Mouse (Mus musculus): ENCODE measurements at regions not wholly inside any gene's neighbourhood (a gene's known extent, or its start where the extent isn't known, plus 50 kb on each side); places are given as distances from the start of the nearest gene placed in this dataset.
"Not testable (repeated sequence)": the region's sequence is repeated elsewhere in the genome, so short reads cannot be mapped to it uniquely, and the experiment has no call there.

- DNase-seq, result no peak
Observed at GRCm38 (mm10) chr14:102793753-102794152, 188.7 kb downstream of the Kctd12 start.

DNA sequence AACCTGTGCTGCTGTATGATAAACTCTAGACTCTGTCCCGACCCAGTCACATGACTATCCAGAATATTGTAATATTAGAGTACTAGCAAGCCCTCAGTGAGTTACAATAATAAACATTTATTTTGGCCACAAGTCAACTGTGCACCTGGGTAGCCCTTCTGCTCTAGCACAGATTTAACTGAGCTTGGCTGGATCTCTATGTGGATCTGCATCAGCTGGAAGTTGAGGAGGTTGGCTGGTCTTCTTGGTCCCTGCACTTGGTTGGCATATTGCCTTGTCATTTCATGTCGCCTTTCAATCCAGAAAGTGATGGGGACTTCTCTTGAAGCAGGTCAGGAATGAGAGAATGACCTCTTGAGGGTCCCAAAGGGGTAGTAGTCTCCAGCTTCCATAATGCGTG is 191.5 kb downstream of the Kctd12 start:
- DNase-seq, result no peak

DNA sequence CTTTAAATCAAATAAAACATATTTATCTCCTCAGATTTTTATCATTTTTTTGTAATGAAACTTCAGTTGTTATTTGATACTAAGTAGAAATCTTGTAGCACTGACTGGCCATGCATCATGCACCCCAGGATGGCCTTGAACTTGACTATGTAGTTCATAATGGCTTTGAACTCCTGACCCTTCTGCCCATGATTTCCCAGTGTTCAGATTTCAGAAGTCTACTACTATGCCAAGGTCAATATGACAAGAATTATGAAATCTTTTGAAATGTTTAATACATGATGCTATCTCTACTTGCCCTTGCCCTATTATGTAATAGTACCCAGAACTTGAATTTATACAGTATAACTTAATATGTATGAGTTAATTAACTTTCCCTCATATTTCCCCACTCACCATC is 200.2 kb downstream of the Kctd12 start:
- no peak for DNase-seq

GRCm38 (mm10) chr14:102769716-102770115 is 212.7 kb downstream of the Kctd12 start:
- peak; percentile 35 to 43 for DNase-seq

DNA sequence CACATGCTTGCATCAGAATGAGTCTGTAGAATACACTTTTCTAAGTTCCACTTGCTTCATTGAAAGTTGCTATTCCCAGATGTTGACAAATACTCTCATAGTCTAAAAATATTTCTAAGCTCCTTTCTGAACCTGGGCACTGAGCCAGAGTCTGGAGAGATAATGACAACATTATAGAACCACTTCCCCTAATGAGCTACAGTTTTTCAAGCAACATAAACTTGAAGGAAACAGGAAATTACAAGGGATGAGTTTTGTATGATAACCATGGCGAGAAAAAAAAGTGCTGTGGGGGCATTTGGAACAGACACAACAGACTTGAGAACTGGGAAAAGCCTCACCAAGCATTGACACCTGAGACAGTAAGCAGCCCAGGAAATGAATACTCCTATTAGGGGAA is 233.8 kb downstream of the Kctd12 start:
- DNase-seq, result no peak

DNA sequence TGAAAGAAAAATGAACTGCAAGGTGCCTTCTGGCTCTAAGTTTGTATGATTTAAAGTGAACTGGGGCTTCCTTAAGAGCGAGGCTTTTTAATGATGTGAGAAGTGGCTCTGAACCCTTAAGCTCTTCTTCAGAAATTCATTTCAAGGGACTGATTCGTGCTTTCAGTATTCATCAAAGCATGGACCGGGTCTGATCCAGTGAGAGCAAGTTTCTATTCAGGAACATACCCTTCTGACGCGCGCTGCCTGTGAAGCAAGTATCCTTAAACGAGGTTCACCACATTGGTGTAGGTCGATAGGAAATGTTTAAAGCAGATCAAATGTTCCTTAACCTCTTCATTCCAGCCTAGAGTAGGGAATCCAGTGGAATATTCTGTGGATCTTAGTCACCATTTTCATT is 240.1 kb downstream of the Kctd12 start:
- DNase-seq, result no peak

DNA sequence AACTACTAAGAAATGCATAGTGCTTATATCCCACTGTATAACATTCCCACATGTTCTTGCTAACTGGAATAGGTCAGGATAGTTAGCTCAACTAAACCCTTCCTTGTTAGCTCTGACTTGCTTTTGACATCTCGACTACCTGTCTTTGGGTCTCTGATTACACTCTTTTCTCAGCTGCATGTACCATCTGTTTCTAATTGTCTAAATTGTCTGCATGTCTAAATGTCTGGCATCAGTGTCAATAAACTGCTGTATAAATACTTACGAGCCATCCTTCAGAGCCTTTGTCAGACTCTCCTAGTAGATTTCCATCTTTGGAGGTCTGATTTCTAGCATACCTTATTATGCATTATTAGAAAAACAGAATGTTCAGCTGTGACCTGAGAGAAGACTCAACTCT is 245.8 kb downstream of the Kctd12 start:
- no peak for DNase-seq

DNA sequence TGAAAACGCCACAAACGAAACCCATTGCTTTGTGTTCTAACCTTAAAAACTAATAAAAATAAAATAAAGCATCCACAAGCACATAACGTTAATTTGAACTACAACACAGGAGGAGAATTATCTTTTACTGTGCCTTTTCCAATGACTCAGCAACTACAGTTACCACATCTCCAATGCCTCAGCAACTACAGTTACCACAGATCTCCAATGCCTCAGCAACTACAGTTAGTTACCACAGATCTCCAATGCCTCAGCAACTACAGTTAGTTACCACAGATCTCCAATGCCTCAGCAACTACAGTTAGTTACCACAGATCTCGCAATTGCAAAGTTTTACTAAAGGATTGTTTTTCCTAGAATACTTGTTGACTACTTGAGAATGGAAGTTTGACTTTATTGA is 248.7 kb downstream of the Kctd12 start:
- not testable (repeated sequence) for DNase-seq

GRCm38 (mm10) chr14:102731746-102732145 is 250.7 kb downstream of the Kctd12 start:
- DNase-seq, result no peak

- DNase-seq, result no peak
Observed at GRCm38 (mm10) chr14:102722633-102723032, 259.8 kb downstream of the Kctd12 start.

DNA sequence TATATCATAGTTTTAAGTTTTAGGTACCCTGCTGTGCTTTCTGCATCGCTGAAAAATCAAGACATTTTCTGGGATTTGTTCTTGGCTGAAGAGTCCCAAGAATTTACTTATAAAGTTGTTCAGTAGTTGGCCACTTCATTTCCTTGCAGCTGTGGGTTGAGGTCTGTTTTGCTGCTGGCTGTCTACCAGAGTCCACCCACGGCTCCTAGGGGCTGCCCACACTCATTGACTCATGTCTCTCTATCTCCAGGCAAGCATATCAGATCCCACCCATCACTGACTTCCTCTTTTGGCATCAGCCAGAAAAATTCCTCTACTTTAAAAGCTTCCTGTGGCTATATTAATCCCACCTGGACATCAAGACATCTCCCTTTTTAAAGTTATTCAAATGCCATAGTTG is 263.9 kb downstream of the Kctd12 start:
- no peak for DNase-seq

- no peak for DNase-seq
Observed at GRCm38 (mm10) chr14:102712600-102712999, 269.8 kb downstream of the Kctd12 start.

DNA sequence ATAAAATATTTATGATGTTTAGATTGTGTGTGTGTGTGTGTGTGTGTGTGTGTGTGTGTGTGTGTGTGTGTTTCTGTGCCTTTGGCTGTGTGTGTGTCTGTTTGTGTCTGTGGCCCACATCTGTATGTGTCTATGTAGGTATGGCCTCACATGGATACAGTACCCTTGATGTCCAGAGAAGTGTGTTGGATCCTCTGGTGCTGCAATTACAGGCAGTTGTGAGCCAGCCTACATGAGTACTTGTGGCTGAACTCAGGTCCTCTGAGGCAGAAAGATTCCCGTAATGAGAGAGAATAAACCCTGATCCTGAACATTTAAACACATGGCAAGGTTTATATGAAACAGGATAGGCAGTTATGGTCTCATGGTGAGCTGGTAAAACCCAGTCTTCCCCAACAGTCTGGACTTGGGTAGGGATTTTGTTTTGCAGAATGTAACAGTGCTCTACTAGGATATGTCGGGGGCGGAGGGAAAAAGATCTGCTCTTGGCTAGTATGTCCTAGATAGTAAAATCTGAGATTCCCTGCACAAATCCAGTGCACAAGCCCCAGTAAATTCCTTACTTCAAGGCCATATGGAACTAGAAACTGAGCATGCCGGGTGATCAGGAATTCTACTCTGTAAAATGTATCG is 275.6 kb downstream of the Kctd12 start:
- no peak for DNase-seq

DNA sequence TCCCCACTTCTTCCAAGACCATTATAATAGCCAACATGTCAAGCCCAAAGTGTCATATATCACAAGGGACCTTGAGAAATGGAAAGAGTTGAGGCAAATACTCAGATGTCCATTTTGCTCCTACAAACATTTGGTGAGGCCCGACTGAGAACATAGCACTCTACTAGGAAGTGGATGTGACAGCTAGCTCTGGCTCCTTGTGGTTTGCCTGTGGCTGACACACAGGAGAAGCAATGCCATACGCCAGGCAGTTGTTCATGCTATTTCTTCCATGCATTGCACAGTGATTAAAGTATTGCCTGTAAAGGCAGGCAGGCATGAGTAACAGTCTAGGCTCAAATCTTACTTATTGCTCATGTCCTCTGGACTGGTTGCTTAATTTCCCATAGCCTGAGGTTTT is 281.3 kb downstream of the Kctd12 start:
- no peak for DNase-seq

GRCm38 (mm10) chr14:102700457-102700856 is 282.0 kb downstream of the Kctd12 start:
- DNase-seq, result no peak

DNA sequence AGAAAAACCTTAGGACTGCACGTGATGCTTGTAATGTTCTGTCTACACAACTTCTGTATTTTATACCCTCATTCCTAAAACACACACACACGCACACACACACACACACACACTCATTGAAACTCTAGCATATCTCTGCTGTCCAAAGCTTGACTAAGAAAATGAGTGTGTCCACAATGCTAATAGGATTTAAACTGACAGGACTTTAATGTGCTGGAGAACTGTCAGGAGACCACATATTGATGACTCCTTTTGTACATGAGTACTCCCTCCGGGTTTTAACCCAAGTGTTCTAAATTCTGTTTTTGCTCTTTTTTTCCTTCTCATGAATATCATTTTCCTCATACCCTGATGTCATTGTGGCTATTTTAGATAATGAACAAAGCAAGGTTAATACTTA is 283.4 kb downstream of the Kctd12 start:
- no peak for DNase-seq

GRCm38 (mm10) chr14:102686791-102687190 is 295.6 kb downstream of the Kctd12 start:
- no peak for DNase-seq

DNA sequence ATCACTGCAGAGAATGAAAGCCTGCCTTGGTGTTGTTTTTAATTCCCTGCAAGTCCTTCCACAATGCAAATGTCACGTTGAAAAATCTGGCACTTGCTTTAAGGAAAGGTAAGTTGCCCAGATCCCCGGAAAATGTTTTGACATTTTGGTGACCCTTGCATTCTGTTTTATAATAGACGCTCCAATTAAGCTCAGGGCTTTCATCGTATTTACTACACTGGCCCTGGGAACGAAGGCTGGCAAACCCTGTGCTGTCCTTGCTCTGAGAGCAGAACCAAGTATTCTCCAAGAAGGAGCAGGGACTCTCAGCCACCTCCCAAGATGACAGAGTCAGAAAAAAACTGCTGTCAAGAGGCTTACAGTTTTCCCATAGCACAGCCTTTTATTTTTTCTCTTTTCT is 305.9 kb downstream of the Kctd12 start:
- DNase-seq, result no peak

- DNase-seq, result no peak
Observed at GRCm38 (mm10) chr14:102674635-102675034, 307.8 kb downstream of the Kctd12 start.

- DNase-seq, result no peak
Observed at GRCm38 (mm10) chr14:102673724-102674123, 308.7 kb downstream of the Kctd12 start.

DNA sequence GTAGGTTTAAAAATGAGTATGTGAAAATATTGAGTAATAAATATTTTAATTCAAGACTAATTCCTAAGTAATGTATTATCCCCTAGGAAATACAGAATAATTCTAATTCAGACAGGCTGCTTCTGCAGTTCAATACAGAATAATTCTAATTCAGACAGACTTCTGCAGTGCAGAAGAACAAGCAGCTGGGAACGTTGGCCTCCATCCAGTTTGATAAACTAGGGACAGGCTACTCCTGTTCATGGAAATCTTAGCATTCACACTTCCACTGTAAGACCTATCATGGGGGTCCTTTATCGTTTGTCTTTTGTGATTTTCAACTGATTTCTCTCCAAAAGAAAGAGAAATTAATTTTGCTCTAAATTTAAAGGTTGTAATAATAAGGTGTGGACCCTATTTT is 319.2 kb downstream of the Kctd12 start:
- no peak for DNase-seq

GRCm38 (mm10) chr14:102660351-102660750 is 322.1 kb downstream of the Kctd12 start:
- DNase-seq, result no peak

DNA sequence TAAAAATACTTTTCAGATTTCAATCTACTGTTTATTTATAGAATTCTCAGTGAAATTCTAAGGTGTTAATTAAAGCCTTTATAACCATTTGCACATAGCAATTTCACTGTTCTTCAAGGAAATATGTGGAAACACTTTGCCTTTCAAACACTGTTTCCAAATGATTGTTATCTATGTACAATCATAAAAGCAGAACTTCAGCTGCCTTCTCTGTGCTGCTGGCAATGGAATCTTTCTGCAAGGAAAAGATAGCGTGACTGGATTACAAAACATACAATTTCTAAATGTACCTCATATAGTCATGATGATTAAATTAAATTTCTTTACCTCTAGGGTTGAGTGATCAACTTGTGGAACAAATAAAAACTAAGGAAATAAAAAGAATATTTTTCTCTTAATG is 326.2 kb downstream of the Kctd12 start:
- no peak for DNase-seq

DNA sequence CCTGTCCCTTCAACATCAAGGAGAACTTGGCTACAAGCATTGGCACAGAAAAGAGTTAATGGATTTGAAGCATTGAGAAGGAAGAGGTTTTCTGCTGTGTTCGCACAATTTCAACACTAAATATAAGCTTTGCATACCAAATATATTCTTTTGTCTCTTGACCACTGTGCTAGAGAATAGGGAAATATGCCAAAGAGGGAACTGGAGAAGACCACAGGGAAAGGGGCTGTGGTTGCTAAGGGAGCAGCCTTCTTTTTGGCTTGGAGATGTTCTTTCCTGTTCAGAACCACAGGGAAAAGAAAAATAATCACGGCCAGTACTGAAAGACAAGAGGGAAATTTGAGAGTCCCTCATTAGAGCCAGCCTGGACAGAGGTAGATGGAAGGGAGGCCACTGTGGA is 352.8 kb downstream of the Kctd12 start:
- DNase-seq, result no peak

DNA sequence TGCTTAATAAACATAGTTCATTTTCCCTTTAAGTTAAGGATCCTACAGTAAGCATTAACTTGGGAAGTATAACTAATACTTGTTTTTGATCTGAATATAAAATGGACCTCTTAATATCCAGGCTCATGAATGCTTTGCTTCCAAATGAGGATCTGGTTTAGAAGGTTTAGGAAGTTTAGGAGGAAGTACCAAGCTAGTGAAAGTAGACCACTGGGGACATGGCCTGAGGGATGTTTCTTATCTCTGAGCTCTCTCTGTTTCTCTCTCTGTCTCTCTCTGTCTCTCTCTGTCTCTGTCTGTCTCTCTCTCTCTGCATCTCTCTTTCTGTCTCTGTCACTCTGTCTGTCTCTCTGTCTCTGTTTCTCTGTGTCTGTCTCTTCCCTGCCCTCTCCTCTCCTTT is 360.9 kb downstream of the Kctd12 start:
- no peak for DNase-seq

DNA sequence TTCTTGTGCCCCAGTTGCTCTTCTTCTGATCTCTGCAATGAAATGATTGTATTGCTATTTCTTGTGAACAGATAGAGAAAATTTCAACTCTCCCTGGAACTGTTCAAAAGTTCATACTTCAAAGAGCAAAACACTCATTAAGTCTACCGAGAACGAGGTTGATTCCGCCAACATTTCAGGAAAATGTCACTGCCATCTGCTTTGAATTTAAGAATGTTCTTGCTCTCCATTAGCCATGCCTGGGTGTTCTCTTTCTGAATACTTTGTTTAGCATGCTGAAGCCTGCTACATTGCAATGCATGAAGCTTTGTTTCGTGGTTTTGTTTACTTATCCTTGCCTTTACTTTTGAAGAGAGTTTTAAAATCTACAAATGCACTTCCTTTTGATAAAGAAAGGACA is 363.4 kb downstream of the Kctd12 start:
- no peak for DNase-seq
